Mouse (Mus musculus) right cerebral cortex, adult 18-20 months (tissue): ENCODE measurements at regions not wholly inside any gene's neighbourhood (a gene's known extent, or its start where the extent isn't known, plus 50 kb on each side); places are given as distances from the start of the nearest gene placed in this dataset.
"Not testable (repeated sequence)": the region's sequence is repeated elsewhere in the genome, so short reads cannot be mapped to it uniquely, and the experiment has no call there.

Experiments used
- DNase-seq: peaks from one replicate; pipeline ENCODE4 v3.0.0; 2022; ENCODE audit warnings: mixed read lengths

DNA sequence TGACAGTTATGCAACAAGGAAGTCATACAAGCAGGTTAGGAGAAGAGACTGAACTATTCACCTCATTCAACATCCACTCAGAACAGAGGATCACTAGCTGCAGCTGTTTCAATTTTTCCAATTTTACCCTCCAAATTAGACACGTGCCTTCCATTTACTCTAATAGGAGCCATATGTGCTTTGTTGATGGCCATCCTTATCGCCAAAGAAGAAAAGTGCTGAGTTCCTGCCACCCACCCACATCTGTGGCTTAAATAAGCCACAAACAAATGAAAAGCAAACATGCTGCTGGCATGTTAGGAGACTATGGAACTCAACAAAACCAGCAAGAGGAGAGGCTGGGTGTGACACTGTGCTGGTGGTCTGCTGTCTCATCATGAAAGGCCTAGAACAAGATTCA is 1786.1 kb downstream of the 9330182O14Rik start:
- no peak for DNase-seq

- DNase-seq: no peak
These were observed 1802.5 kb downstream of the 9330182O14Rik start for GRCm38 (mm10) chr15:41936697-41937096.

- DNase-seq: no peak
These were observed 1811.1 kb downstream of the 9330182O14Rik start for GRCm38 (mm10) chr15:41945226-41945625.

- no peak for DNase-seq
These were observed 1813.7 kb downstream of the 9330182O14Rik start for GRCm38 (mm10) chr15:41947888-41948287.

DNA sequence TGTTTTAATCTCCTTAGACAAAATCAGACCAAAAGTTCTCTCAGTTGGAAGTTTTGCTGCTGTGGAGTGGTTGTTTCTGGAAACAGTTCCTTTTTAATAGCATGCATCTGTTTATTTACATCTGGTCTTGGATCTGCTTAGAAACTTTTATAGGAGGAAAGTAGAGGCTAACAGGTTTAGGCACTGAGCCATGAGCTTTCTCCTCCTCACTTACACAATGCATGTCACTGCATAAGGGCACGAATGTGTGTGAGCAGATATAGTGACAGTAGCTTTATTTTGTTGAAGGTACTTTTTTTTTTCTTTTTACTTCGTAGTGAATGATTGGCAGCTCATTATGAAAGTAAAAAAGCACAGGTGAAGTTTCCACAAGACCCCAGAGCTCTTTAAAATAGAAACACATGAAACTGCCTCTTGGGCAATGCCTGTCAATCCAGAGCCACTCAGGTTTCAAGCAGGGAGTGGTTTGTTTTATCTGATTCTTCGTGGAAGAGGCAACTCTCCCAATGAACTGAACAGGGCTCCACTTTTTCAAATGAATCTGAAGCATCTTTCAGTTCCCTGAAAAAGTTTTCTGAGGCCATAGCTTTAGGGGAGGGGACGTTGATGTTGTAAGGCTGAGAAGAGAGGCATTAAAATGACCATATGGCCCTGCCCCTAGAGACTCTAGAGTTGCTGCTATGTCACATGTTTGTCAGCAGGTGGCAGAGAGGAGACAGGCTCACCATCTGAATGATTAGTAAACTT is 1814.4 kb downstream of the 9330182O14Rik start:
- DNase-seq: no peak

- DNase-seq: no peak
These were observed 1814.9 kb downstream of the 9330182O14Rik start for GRCm38 (mm10) chr15:41949094-41949461.

DNA sequence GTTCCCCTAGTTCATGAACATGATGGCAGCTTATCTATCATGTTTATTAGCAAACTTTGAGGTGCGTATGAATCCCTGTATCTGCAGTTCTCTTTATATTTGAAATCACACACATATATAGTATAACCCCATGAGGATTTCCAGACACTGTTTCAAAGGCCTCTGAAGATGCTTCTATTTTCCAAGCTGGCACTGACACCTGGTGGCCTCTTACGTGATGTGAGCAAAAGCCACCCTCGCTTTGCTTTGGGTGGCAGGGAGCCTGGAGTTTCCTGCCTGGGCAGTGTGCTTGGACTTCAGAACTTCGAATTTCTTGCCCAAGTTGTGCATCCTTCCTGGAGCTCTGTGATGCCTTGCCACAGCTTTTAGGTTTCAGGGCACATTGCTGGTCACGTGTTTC is 1817.1 kb downstream of the 9330182O14Rik start:
- DNase-seq: peak; percentile 19

DNA sequence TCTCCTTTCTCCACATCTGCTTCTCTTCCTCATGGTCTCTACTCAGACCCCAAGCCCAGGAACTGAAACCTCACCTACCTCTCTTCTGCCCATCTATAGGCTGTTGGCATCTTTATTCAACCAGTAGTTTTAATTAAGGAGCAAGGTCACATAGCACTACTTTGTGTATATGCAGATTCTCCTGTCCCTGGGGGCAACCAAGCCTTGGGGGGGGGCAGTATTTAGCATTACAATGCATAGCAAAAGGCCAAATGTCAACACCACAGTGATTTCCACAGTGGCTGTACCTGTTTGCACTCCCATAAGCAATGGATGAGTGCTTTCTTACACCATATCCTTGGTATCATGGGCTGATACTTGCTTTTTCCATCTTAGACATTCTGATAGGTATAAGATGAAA is 1826.4 kb downstream of the 9330182O14Rik start:
- no peak for DNase-seq

DNA sequence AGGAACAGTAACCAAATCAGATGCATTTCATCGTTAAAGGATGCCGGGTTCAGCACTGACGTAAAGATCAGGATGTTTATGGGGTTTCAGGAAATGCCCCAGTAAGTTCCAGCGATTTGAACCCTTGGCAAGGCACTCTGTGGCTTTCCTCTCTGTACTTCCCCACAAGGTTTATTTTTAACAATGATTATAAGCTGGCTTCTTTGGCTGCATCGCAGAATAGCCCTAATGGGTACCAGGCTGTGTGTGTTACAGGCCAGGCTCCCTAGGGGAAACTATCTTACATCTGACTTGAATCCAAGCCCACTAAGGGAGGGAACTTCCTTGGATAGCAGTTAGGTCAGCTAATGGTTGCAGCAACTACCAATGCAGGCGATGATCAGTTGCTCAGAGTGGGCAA is 1836.7 kb downstream of the 9330182O14Rik start:
- no peak for DNase-seq

DNA sequence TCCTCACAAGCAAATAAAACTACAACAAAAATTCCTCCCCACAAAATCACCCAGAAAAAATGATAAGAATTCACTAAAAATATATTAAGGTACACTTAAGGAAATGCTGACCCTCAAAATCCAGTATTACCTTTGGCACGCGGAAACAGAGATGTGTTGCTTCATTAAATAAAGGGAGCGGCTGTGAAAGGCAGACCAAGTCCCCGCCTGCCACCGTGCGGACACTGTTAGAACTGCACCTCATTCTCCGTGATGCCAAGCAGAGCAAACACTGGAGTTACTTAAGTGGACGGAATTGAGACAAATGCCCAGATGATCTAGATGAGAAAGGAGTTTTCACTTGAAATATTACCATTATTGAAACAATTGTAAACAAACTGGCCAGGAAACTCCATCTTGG is 1839.1 kb downstream of the 9330182O14Rik start:
- peak; percentile 89 for DNase-seq

GRCm38 (mm10) chr15:41977196-41977595 is 1843.0 kb downstream of the 9330182O14Rik start:
- DNase-seq: no peak

GRCm38 (mm10) chr15:41977649-41978231 is 1843.6 kb downstream of the 9330182O14Rik start:
- peak; percentile 4 for DNase-seq

GRCm38 (mm10) chr15:41983261-41983660 is 1849.1 kb downstream of the 9330182O14Rik start:
- DNase-seq: no peak

GRCm38 (mm10) chr15:41984267-41984666 is 1850.1 kb downstream of the 9330182O14Rik start:
- no peak for DNase-seq

GRCm38 (mm10) chr15:41986264-41986663 is 1852.1 kb downstream of the 9330182O14Rik start:
- DNase-seq: no peak

DNA sequence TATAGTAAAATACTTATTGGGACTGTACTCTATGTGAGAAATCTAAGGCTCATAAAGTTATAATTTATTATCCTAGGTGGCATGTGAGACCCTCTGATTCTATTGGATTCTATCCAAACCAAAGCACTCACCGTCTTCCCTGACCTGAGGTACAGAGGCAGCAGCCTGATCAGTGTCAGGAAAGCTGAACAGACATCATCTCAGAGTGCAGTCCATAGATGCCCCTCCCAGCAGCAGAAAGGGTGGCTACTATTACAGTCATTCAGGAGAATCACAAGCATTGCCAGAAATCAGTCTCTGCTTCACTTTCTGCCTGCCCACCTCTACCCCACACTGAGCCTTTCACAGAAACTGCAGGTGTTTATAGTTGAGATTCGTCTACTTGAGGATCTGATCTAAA is 1854.9 kb downstream of the 9330182O14Rik start:
- no peak for DNase-seq

GRCm38 (mm10) chr15:41991816-41992215 is 1857.7 kb downstream of the 9330182O14Rik start:
- no peak for DNase-seq

DNA sequence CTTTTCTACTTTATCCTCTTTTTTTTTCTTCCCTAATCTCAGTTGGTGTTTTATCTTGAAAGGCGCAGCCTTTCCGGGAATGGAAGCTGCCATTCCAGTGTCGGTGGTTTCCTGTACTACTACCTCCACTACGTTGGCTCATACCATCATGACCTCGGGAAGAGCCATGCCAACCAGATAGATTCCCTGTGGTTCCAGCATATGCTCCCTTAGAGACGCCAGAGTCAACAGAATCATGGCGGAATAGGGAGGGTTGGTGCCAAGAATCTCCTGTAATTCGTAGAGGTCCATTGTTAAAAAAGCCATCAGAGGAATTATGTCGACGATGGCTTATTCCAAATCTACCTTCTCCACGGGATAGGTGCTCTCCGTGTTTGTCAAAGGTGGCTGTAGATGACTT is 1898.1 kb downstream of the 9330182O14Rik start:
- not testable (repeated sequence) for DNase-seq

- no peak for DNase-seq
These were observed 1913.2 kb downstream of the 9330182O14Rik start for GRCm38 (mm10) chr15:42047088-42047976.

DNA sequence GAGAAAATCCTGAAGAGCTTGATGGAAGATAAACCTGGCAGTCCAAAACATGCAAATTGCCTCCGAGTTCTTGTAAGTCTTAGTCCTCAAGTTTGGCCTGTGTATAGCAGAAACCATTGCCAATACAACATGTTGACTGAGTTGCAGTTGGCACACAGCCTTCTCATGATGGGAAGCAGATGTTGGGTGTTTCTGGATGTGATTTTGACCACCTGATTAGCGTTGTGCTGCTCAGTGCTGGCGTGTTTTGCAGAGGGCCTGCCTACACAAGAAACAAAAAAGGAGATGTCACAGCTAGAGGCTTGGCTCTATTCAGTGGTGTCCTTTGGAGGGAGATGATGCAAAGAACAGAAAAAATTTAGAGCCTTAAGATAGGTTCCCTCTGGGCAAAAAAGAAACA is 1922.6 kb downstream of the 9330182O14Rik start:
- DNase-seq: peak; percentile 1

- DNase-seq: no peak
These were observed 1934.2 kb downstream of the 9330182O14Rik start for GRCm38 (mm10) chr15:42068207-42068831.

- no peak for DNase-seq
These were observed 1934.9 kb downstream of the 9330182O14Rik start for GRCm38 (mm10) chr15:42069072-42069471.

- DNase-seq: no peak
These were observed 1939.3 kb downstream of the 9330182O14Rik start for GRCm38 (mm10) chr15:42073486-42073885.
